Mouse (Mus musculus) intestine, embryonic 14.5 days (tissue): ENCODE measurements at regions not wholly inside any gene's neighbourhood (a gene's known extent, or its start where the extent isn't known, plus 50 kb on each side); places are given as distances from the start of the nearest gene placed in this dataset.
A peak's percentile ranks its signal among the peaks of the same experiment; 100 is the strongest.

ENCODE experiments used
- ATAC-seq: fragments of 200-750 bp; cut with Nextera tagmentation; replicated peaks from 2 replicates; pipeline ENCODE4 v1.8.0; 2017; ENCODE audit warnings: low read depth, moderate number of reproducible peaks, moderate TSS enrichment, moderate library complexity; ENCODE audit not compliant: low FRiP score, low TSS enrichment
- DNase-seq: peaks from one replicate; pipeline ENCODE4 v3.0.0-alpha.2; 2018; ENCODE audit warnings: low spot score
- H3K27ac ChIP-seq: fragments of 300-500 bp; sonication (generic); 2 replicates; pipeline ENCODE4 v1.5.1; 2014; ENCODE audit warnings: low read depth, mild to moderate bottlenecking, control low read depth
- H3K27me3 ChIP-seq: fragments of 300-500 bp; sonication (generic); replicated peaks from 2 replicates; pipeline ENCODE4 v1.6.1; 2014; ENCODE audit warnings: low read length, control low read depth; ENCODE audit not compliant: control insufficient read depth, insufficient read depth
- H3K36me3 ChIP-seq: fragments of 300-500 bp; sonication (generic); 2 replicates; pipeline ENCODE4 v1.6.1; 2014; ENCODE audit warnings: low read length, control low read depth; ENCODE audit not compliant: control insufficient read depth, insufficient read depth
- H3K4me1 ChIP-seq: fragments of 300-500 bp; sonication (generic); replicated peaks from 2 replicates; pipeline ENCODE4 v1.6.1; 2014; ENCODE audit warnings: low read length, control low read depth, mixed read lengths; ENCODE audit not compliant: control insufficient read depth, insufficient read depth
- H3K4me2 ChIP-seq: fragments of 300-500 bp; sonication (generic); 2 replicates; pipeline ENCODE4 v1.6.1; 2014; ENCODE audit warnings: low read length
- H3K4me3 ChIP-seq: fragments of 300-500 bp; sonication (generic); 2 replicates; pipeline ENCODE4 v1.5.1; 2014; ENCODE audit warnings: low read depth, low read length, control low read depth, mixed read lengths
- H3K9ac ChIP-seq: fragments of 300-500 bp; sonication (generic); 2 replicates; pipeline ENCODE4 v1.6.1; 2014; ENCODE audit warnings: mild to moderate bottlenecking, low read length
- H3K9me3 ChIP-seq: fragments of 300-500 bp; sonication (generic); 2 replicates; pipeline ENCODE4 v1.6.1; 2016; ENCODE audit warnings: low read length, control low read depth; ENCODE audit not compliant: control insufficient read depth
- WGBS: fragments of 180-500 bp; shearing (Covaris S2); extraction: QIAGEN DNeasy Blood & Tissue Kit; methylation state at CpG from one replicate; pipeline ENCODE4 v1.1.7; 2014; 5-methylcytosine and 5-hydroxymethylcytosine counted together

DNA sequence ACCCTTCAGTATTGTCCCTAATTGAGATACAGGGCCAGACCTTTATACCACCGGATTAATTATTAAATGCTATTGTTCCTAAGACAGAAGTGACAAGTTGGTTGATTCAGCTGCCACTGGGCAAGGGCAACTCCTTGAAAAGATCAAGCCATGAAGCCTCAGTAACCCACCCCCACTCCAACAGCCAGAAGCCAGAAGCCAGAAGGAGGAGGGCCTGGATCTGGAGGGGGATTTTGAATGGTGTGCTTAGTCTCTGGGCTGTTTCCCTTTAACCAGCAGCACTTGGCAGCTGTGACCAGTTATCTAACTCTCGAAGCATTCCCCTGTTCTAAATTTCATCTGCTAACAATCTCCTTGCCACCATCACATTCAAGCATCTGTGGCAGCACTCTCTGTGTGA is 129.1 kb upstream of the Smarca2 start:
- Histone ChIP-seq H3K9me3 (no peaks in the 10 kb centered on the region), H3K4me3 (no peak overlapping the region), H3K4me1 (peaks cover 14% of the 10 kb centered on the region), H3K36me3 (no peaks in the 10 kb centered on the region), H3K27me3 (no peaks in the 10 kb centered on the region), H3K9ac (no peak overlapping the region), H3K4me2 (no peak overlapping the region), H3K27ac (peak overlapping the region; percentile 41; the same call in 1 of the 2 replicates)
- no peak for DNase-seq
- no peak for ATAC-seq
- WGBS: 64% methylated on average over 2 of the region's 2 CpGs

DNA sequence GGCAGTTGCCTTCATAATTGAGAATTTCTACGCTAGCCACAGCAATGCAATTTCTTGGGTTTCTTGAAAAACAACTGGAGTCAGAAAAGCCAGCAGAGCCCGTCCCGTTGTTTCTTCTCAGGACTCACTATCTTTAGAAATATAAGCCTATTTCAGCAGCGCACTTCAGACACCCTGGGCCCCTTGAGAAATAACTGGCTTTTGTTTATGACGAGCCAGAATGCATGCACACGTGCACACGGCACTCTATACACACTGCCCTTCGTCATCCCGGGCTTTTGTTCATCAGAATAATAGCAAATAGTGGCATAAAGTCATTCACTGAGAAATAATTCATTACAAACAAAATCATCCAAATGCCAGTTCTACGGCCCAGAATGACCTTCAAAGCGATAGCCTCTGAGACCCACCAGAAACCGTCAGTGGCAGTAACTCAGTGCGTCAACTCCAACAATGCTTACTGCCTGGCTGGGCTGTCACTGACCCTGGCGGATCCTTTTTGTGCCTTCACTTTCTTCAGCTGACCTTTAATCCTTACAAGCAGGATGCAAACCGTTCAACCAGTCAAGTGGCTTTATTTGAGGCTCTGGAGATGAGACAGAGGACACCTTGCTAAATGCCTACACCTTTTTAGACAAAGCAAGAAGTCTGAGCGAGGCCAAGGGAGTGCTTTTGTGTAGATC is 126.7 kb upstream of the Smarca2 start:
- H3K9me3 ChIP-seq: no peaks in the 10 kb centered on the region
- ATAC-seq (no peak), DNase-seq (no peak)
- no peaks in the 10 kb centered on the region for H3K36me3 ChIP-seq
- 57% methylated on average over 16 of the region's 16 CpGs for WGBS
- H3K27me3 ChIP-seq: no peaks in the 10 kb centered on the region
- no peak overlapping the region for H3K4me3 ChIP-seq
- peaks cover 10% of the 10 kb centered on the region for H3K4me1 ChIP-seq
- H3K27ac ChIP-seq: no peak overlapping the region
- no peak overlapping the region for H3K4me2 ChIP-seq
- no peak overlapping the region for H3K9ac ChIP-seq

GRCm38 (mm10) chr19:26484322-26484721 is 120.5 kb upstream of the Smarca2 start:
- H3K4me3 ChIP-seq: no peak overlapping the region
- H3K9me3 ChIP-seq: no peaks in the 10 kb centered on the region
- no peak overlapping the region for H3K27ac ChIP-seq
- ATAC-seq (no peak), DNase-seq (no peak)
- H3K36me3 ChIP-seq: no peaks in the 10 kb centered on the region
- no peak overlapping the region for H3K9ac ChIP-seq
- no peaks in the 10 kb centered on the region for H3K4me1 ChIP-seq
- no peak overlapping the region for H3K4me2 ChIP-seq
- 71% methylated on average over 3 of the region's 3 CpGs for WGBS
- no peaks in the 10 kb centered on the region for H3K27me3 ChIP-seq

- no peak overlapping the region for H3K9ac ChIP-seq
- no peak overlapping the region for H3K4me2 ChIP-seq
- no peak overlapping the region for H3K4me3 ChIP-seq
- no peak for DNase-seq
- H3K36me3 ChIP-seq: no peaks in the 10 kb centered on the region
- ATAC-seq: no peak
- no peaks in the 10 kb centered on the region for H3K9me3 ChIP-seq
- no peaks in the 10 kb centered on the region for H3K27me3 ChIP-seq
- no peaks in the 10 kb centered on the region for H3K4me1 ChIP-seq
- H3K27ac ChIP-seq: no peak overlapping the region
- WGBS: 55% methylated on average over 2 of the region's 2 CpGs
These were observed 112.0 kb upstream of the Smarca2 start for GRCm38 (mm10) chr19:26492806-26493205.

DNA sequence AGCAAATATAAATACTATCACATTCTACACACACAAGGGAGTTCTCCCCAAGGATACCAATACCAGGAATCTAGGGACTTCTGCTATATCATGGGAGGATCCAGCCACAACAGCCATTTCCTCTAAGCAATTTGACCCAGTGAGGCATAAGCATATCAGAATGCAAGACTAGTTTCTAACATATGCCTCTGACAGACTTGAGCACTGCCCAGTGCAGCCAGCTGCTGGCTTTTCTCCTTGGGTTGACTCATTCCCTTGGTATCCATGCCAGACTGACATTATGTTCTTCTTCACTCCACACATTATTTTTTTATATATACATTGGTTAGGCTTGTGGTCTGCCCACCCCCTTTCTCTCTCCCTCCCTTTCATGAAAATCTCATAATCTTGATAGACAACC is 103.8 kb upstream of the Smarca2 start:
- H3K9ac ChIP-seq: no peak overlapping the region
- H3K4me1 ChIP-seq: no peaks in the 10 kb centered on the region
- no peak overlapping the region for H3K4me2 ChIP-seq
- H3K27me3 ChIP-seq: no peaks in the 10 kb centered on the region
- ATAC-seq: no peak
- no peaks in the 10 kb centered on the region for H3K36me3 ChIP-seq
- H3K9me3 ChIP-seq: no peaks in the 10 kb centered on the region
- H3K27ac ChIP-seq: no peak overlapping the region
- no peak overlapping the region for H3K4me3 ChIP-seq
- no peak for DNase-seq

- Histone ChIP-seq H3K36me3 (no peaks in the 10 kb centered on the region), H3K4me2 (no peak overlapping the region), H3K4me3 (no peak overlapping the region), H3K9ac (no peak overlapping the region), H3K27ac (no peak overlapping the region), H3K27me3 (no peaks in the 10 kb centered on the region), H3K4me1 (no peaks in the 10 kb centered on the region), H3K9me3 (no peaks in the 10 kb centered on the region)
- no peak for DNase-seq
- 79% methylated on average over 2 of the region's 2 CpGs for WGBS
- ATAC-seq: no peak
These were observed 100.8 kb upstream of the Smarca2 start for GRCm38 (mm10) chr19:26504027-26504426.

GRCm38 (mm10) chr19:26506802-26507201 is 98.0 kb upstream of the Smarca2 start:
- H3K9me3 ChIP-seq: no peaks in the 10 kb centered on the region
- H3K27ac ChIP-seq: no peak overlapping the region
- 59% methylated on average over 1 of the region's 1 CpGs for WGBS
- no peaks in the 10 kb centered on the region for H3K36me3 ChIP-seq
- no peak for ATAC-seq
- H3K27me3 ChIP-seq: no peaks in the 10 kb centered on the region
- H3K4me2 ChIP-seq: no peak overlapping the region
- H3K9ac ChIP-seq: no peak overlapping the region
- DNase-seq: no peak
- H3K4me1 ChIP-seq: no peaks in the 10 kb centered on the region
- H3K4me3 ChIP-seq: no peak overlapping the region

- Histone ChIP-seq H3K9ac (no peak overlapping the region), H3K4me1 (no peaks in the 10 kb centered on the region), H3K4me3 (no peak overlapping the region), H3K27ac (no peak overlapping the region), H3K4me2 (no peak overlapping the region), H3K27me3 (no peaks in the 10 kb centered on the region), H3K9me3 (no peaks in the 10 kb centered on the region), H3K36me3 (no peaks in the 10 kb centered on the region)
- DNase-seq (no peak), ATAC-seq (no peak)
- WGBS: 63% methylated on average over 11 of the region's 11 CpGs
These were observed 96.9 kb upstream of the Smarca2 start for GRCm38 (mm10) chr19:26507986-26508385.

DNA sequence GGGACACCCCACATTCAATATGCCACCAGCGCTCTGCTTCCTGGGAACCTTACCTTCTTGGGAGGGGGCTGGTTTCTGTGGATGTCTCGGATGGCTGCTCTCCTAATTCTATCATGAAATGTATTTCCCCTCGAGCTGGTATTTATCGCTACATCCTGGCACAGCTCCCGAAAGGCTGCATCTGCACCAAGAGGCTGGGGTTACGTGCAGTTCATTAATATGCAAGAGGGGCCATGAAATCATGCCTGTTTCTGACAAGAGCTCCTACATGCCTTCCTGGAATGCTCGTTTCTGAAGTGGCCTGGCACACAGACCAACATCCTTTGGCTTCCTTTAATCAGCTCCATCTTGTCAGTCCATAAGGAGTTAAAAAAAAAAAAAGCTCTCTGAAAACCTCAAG is 96.2 kb upstream of the Smarca2 start:
- WGBS: 49% methylated on average over 7 of the region's 7 CpGs
- H3K36me3 ChIP-seq: no peaks in the 10 kb centered on the region
- no peak overlapping the region for H3K4me3 ChIP-seq
- no peak overlapping the region for H3K4me2 ChIP-seq
- H3K27ac ChIP-seq: no peak overlapping the region
- ATAC-seq (no peak), DNase-seq (no peak)
- no peaks in the 10 kb centered on the region for H3K27me3 ChIP-seq
- no peak overlapping the region for H3K9ac ChIP-seq
- H3K4me1 ChIP-seq: no peaks in the 10 kb centered on the region
- no peaks in the 10 kb centered on the region for H3K9me3 ChIP-seq
